Mouse (Mus musculus) limb, embryonic 15.5 days (tissue): ENCODE measurements around the gene Ccng2. TPM values are rescaled to one million over a fixed set of nuclear protein-coding genes. Genes with fewer than 3 reads are reported as not detected.

Experiments used
- ATAC-seq: fragments of 200-750 bp; cut with Nextera tagmentation; 2 replicates; pipeline ENCODE4 v1.8.0; 2017; ENCODE audit warnings: low read depth, moderate TSS enrichment; ENCODE audit not compliant: insufficient number of reproducible peaks, low FRiP score, low TSS enrichment
- H3K27ac ChIP-seq: fragments of 300-500 bp; sonication (generic); 2 replicates; pipeline ENCODE4 v1.5.1; 2015; ENCODE audit warnings: moderate library complexity, mild to moderate bottlenecking, inconsistent platforms
- H3K27me3 ChIP-seq: fragments of 300-500 bp; sonication (generic); 2 replicates; pipeline ENCODE4 v1.6.1; 2015; ENCODE audit warnings: inconsistent platforms
- H3K36me3 ChIP-seq: fragments of 300-500 bp; sonication (generic); 2 replicates; pipeline ENCODE4 v1.6.1; 2015; ENCODE audit warnings: inconsistent platforms
- H3K4me1 ChIP-seq: fragments of 300-500 bp; sonication (generic); 2 replicates; pipeline ENCODE4 v1.6.1; 2015; ENCODE audit warnings: inconsistent platforms
- H3K4me2 ChIP-seq: fragments of 300-500 bp; sonication (generic); 2 replicates; pipeline ENCODE4 v1.6.1; 2015; ENCODE audit warnings: mild to moderate bottlenecking, inconsistent platforms
- H3K4me3 ChIP-seq: fragments of 300-500 bp; sonication (generic); 2 replicates; pipeline ENCODE4 v1.5.1; 2015; ENCODE audit warnings: mild to moderate bottlenecking, inconsistent platforms
- H3K9ac ChIP-seq: fragments of 300-500 bp; sonication (generic); 2 replicates; pipeline ENCODE4 v1.6.1; 2015; ENCODE audit warnings: inconsistent platforms
- H3K9me3 ChIP-seq: fragments of 300-500 bp; sonication (generic); 2 replicates; pipeline ENCODE4 v1.6.1; 2016; ENCODE audit warnings: inconsistent platforms
- WGBS: fragments of 180-500 bp; shearing (Covaris S2); methylation state at CpG from one replicate; pipeline ENCODE4 v1.1.7; 2015; 5-methylcytosine and 5-hydroxymethylcytosine counted together
- polyA plus RNA-seq: library from polyadenylated mRNA; unstranded; fragments of >200 nt; fragmentation: Nextera tagmentation; extraction: Ambion mirVana; gene quantifications from 2 replicates; pipeline ENCODE4 v1.2.1, GENCODE M21; 2015

The Ccng2 gene
- polyA plus RNA-seq, 1 experiment from 2014 or later, result 61.4 TPM

- WGBS, result 78% methylated on average over 8 of the region's 8 CpGs
- no peaks in the 10 kb centered on the region for H3K27me3 ChIP-seq
- no peak for ATAC-seq
- H3K27ac ChIP-seq, result no peak overlapping the region
- H3K4me3 ChIP-seq, result no peak overlapping the region
- no peaks in the 10 kb centered on the region for H3K9me3 ChIP-seq
- H3K4me1 ChIP-seq, result no peaks in the 10 kb centered on the region
- H3K4me2 ChIP-seq, result no peak overlapping the region
- no peaks in the 10 kb centered on the region for H3K36me3 ChIP-seq
- no peak overlapping the region for H3K9ac ChIP-seq
Observed at GRCm38 (mm10) chr5:93239590-93240544, 27.2 kb upstream of the Ccng2 start.

- Histone ChIP-seq H3K9me3 (no peaks in the 10 kb centered on the region), H3K4me2 (no peak overlapping the region), H3K4me1 (no peaks in the 10 kb centered on the region), H3K27ac (no peak overlapping the region), H3K4me3 (no peak overlapping the region), H3K9ac (no peak overlapping the region), H3K36me3 (no peaks in the 10 kb centered on the region), H3K27me3 (no peaks in the 10 kb centered on the region)
- ATAC-seq, result no peak
- WGBS, result 85% methylated on average over 2 of the region's 2 CpGs
Observed at GRCm38 (mm10) chr5:93245280-93245679, 21.8 kb upstream of the Ccng2 start.

- 63% methylated on average over 6 of the region's 6 CpGs for WGBS
- Histone ChIP-seq H3K4me2 (no peak overlapping the region), H3K27me3 (no peaks in the 10 kb centered on the region), H3K4me3 (no peak overlapping the region), H3K36me3 (no peaks in the 10 kb centered on the region), H3K9ac (no peak overlapping the region), H3K9me3 (no peaks in the 10 kb centered on the region), H3K4me1 (no peaks in the 10 kb centered on the region), H3K27ac (no peak overlapping the region)
- ATAC-seq, result no peak
Observed at GRCm38 (mm10) chr5:93249940-93250578, 17.0 kb upstream of the Ccng2 start.

DNA sequence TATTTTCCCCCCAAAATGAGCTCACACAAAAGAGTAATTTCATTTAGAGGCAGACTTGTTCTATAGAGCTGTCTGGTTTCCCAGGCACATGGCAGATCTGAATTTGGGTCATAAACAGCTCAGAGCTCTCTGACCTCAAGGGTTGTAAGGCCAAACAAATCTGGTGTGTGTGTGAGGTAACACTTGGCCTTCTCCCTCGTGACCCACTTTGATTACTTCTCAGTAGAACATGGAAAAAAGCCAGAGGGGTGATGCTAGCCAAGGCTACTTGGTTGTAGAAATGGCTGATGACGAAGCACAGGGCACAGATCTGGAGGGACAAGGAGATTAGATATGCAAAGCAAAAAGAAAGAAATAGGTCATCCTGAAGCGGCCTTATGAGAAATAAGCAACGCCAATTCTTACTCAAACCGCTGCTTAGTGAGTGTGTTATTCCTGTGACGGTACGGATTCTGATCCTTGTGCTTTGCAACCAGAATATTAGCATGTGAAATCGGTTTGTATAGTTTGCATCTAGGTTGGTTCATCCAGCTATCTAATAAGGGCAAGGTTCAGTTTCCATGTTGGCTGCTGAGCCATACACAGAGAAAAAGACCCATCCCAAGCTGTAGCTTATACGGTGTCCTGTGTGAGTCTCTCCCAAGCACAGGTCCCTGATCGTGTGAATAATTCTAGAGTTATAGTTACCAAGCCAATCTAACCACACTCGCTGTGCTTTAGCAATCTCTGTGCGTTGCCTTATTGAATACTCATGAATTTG lies 15.9 kb upstream of the Ccng2 start:
- no peaks in the 10 kb centered on the region for H3K9me3 ChIP-seq
- H3K4me3 ChIP-seq, result no peak overlapping the region
- ATAC-seq, result no peak
- no peak overlapping the region for H3K4me2 ChIP-seq
- H3K27ac ChIP-seq, result no peak overlapping the region
- no peak overlapping the region for H3K9ac ChIP-seq
- H3K4me1 ChIP-seq, result no peaks in the 10 kb centered on the region
- no peaks in the 10 kb centered on the region for H3K36me3 ChIP-seq
- 84% methylated on average over 12 of the region's 12 CpGs for WGBS
- no peaks in the 10 kb centered on the region for H3K27me3 ChIP-seq

- no peaks in the 10 kb centered on the region for H3K27me3 ChIP-seq
- no peaks in the 10 kb centered on the region for H3K36me3 ChIP-seq
- no peak overlapping the region for H3K4me3 ChIP-seq
- WGBS, result 86% methylated on average over 5 of the region's 5 CpGs
- H3K27ac ChIP-seq, result no peak overlapping the region
- H3K9me3 ChIP-seq, result no peaks in the 10 kb centered on the region; the same call in 1 of the 2 replicates
- no peak overlapping the region for H3K9ac ChIP-seq
- no peak for ATAC-seq
- H3K4me1 ChIP-seq, result no peaks in the 10 kb centered on the region
- H3K4me2 ChIP-seq, result no peak overlapping the region
Observed at GRCm38 (mm10) chr5:93255759-93256265, 11.2 kb upstream of the Ccng2 start.

DNA sequence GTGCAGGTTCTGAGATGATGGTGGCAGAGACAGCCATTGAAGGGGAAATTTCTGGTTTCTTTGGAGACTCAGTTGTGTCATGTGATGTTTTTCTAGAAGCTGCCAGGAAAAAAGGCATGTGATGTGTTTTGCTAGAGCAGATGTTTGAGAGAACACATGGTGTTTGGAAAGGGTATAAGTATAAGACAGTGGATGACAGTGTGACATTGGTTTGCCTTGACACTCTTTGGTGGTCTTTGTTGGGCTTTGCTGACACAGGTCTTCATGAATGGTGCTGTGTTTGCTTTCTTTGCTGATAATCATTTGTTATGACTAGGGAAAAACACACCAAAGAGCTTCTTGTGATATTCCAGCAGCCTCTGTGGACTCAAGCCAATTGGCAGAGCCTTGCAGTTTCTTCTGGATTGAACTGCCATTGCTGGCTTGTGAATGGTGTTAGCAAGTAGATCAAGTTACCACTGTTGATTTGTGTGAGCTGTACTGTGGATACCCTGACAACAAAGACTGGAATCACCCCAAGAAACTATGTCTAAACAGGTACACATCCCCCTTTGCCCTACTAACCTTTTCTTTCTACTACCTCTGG lies 10.1 kb upstream of the Ccng2 start:
- Histone ChIP-seq H3K27me3 (no peaks in the 10 kb centered on the region), H3K9me3 (no peaks in the 10 kb centered on the region; the same call in 1 of the 2 replicates), H3K27ac (no peak overlapping the region), H3K4me3 (no peak overlapping the region), H3K9ac (no peak overlapping the region), H3K4me1 (no peaks in the 10 kb centered on the region), H3K36me3 (no peaks in the 10 kb centered on the region), H3K4me2 (no peak overlapping the region)
- no peak for ATAC-seq

GRCm38 (mm10) chr5:93259349-93259748 lies 7.7 kb upstream of the Ccng2 start:
- Histone ChIP-seq H3K36me3 (no peaks in the 10 kb centered on the region), H3K27me3 (no peaks in the 10 kb centered on the region), H3K9me3 (no peaks in the 10 kb centered on the region; the same call in 1 of the 2 replicates), H3K4me1 (no peaks in the 10 kb centered on the region), H3K4me2 (no peak overlapping the region), H3K4me3 (no peak overlapping the region), H3K27ac (no peak overlapping the region), H3K9ac (no peak overlapping the region)
- ATAC-seq, result no peak

DNA sequence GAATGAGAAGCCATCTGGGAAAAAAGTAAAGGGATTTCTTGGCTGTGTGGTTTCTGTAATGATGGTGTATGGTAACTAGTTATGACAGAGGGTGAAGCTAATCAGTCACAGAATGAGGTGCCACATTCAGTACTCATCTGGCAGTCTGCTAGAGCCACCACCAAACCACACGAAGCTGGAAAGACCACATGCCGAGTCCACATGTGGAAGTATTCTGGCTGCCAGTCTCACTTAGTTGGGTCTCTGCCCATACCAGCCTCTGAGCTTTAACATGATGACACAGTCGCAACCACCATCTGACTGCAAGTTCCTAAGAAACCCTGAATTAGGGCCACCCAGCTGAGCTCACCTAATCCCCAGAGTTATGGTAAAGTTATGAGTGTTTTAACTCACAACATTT lies 6.1 kb upstream of the Ccng2 start:
- Histone ChIP-seq H3K4me3 (no peak overlapping the region), H3K9ac (no peak overlapping the region), H3K27ac (no peak overlapping the region), H3K4me2 (no peak overlapping the region), H3K4me1 (peaks cover 7% of the 10 kb centered on the region), H3K36me3 (no peaks in the 10 kb centered on the region), H3K9me3 (no peaks in the 10 kb centered on the region; the same call in 1 of the 2 replicates), H3K27me3 (no peaks in the 10 kb centered on the region)
- no peak for ATAC-seq
- 25% methylated on average over 3 of the region's 3 CpGs for WGBS

DNA sequence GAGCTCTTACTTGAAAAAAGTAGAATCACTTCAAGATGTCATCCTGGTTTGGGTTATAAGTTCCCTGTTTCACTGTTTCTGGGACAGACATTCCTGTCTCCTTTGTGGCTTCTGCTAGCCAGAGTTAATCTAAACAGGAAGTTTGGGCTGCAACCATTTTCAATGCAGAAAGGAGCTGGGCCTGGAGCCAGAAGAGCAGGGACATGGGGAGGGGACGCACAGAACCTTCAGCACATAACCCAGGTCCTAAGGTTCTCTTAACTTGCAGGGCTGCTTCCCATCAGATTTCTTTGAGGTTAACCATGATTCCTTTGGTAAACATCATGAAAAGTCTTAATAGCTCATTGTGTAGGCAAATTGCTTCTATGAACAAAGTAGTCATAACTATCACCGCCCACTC lies 4.3 kb upstream of the Ccng2 start:
- ATAC-seq, result no peak
- Histone ChIP-seq H3K27ac (no peak overlapping the region), H3K4me3 (no peak overlapping the region), H3K4me1 (peaks cover 12% of the 10 kb centered on the region), H3K4me2 (no peak overlapping the region), H3K27me3 (no peaks in the 10 kb centered on the region), H3K9ac (no peak overlapping the region), H3K36me3 (no peaks in the 10 kb centered on the region), H3K9me3 (no peaks in the 10 kb centered on the region)
- 71% methylated on average over 2 of the region's 2 CpGs for WGBS

- H3K4me2 ChIP-seq, result no peak overlapping the region
- peaks cover 12% of the 10 kb centered on the region for H3K4me1 ChIP-seq
- ATAC-seq, result no peak
- H3K36me3 ChIP-seq, result no peaks in the 10 kb centered on the region
- H3K9ac ChIP-seq, result no peak overlapping the region
- H3K4me3 ChIP-seq, result no peak overlapping the region
- H3K27ac ChIP-seq, result no peak overlapping the region
- H3K9me3 ChIP-seq, result no peaks in the 10 kb centered on the region
- WGBS, result 82% methylated on average over 6 of the region's 6 CpGs
- H3K27me3 ChIP-seq, result no peaks in the 10 kb centered on the region
Observed at GRCm38 (mm10) chr5:93263396-93264075, 3.5 kb upstream of the Ccng2 start.

DNA sequence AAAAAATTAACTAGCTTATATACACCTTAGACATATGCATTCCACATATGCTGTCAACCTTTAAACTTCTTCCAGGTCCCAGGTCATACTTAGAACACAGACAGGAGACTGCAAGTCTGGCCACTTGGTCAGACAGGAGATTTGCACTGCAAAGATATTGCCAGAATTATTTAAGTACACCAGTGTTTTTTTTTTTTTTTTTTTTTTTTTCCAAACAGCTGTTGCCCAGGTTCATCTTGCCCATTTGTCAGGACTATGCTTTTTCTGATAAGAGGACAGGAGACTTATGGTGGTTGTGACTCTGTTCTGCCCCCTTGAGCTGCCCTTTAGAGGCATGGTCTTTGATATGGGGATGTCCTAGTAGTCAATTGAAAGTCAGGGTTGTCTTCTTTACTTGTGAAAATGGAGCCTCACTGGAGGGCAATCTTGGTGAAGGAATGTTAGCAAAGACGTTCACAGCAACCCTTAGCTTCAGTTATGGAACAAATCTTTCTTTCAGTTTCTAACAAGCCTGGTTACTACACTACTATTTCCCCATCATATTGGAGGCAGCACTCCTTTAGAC lies 2.8 kb upstream of the Ccng2 start:
- no peak overlapping the region for H3K4me3 ChIP-seq
- no peaks in the 10 kb centered on the region for H3K9me3 ChIP-seq
- peaks cover 12% of the 10 kb centered on the region for H3K4me1 ChIP-seq
- H3K36me3 ChIP-seq, result no peaks in the 10 kb centered on the region
- no peaks in the 10 kb centered on the region for H3K27me3 ChIP-seq
- ATAC-seq, result no peak
- no peak overlapping the region for H3K9ac ChIP-seq
- no peak overlapping the region for H3K4me2 ChIP-seq
- no peak overlapping the region for H3K27ac ChIP-seq
- 58% methylated on average over 1 of the region's 1 CpGs for WGBS
